14 mouse cellular contexts compared by ENCODE assay signal in the genomic region with DNA sequence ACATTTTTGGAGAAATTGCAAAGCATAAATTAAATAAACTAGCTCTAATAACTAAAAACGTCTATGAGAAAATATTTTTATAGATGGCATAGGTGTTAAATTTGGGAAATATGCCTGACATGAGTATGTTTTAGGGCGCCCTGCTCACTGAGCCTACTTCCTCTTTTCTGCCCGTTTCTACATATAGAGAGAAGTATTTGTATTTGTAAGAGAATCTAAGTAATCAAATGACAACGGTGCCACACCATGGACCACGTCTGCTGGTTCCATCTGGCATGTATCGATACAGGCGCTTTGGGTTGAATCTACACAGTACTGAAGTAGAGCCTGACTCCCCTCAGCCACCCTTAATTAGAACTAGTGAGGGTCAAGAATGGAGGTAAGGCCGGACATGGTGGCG.
"Had no signal": no experiment of that assay in that cellular context is flagged by ENCODE, and none has a peak within 500 bp of the region (broad histone marks: within the 10 kb centered on the region; RNA-seq: fewer than 3 reads in every experiment).

No protein-coding gene starts in this region.

- H3K27ac ChIP-seq: kidney, postnatal 0 days; limb, embryonic 12.5 days; limb, embryonic 15.5 days; liver, embryonic 14.5 days; midbrain, embryonic 10.5 days; midbrain, embryonic 13.5 days had no signal

- H3K27me3 ChIP-seq: limb, embryonic 12.5 days; limb, embryonic 15.5 days; midbrain, embryonic 13.5 days had no signal

- ATAC-seq: midbrain, embryonic 13.5 days; midbrain, embryonic 16.5 days had no signal

- H3K4me3 ChIP-seq: limb, embryonic 12.5 days; limb, embryonic 15.5 days; megakaryocyte, embryonic 14.5 days; midbrain, embryonic 10.5 days; midbrain, embryonic 13.5 days had no signal

- H3K36me3 ChIP-seq: limb, embryonic 12.5 days; limb, embryonic 15.5 days; midbrain, embryonic 10.5 days; midbrain, embryonic 13.5 days had no signal

- H3K9ac ChIP-seq: limb, embryonic 12.5 days; limb, embryonic 15.5 days; liver, embryonic 14.5 days; liver, postnatal 0 days; midbrain, embryonic 13.5 days had no signal

- H3K4me1 ChIP-seq: limb, embryonic 12.5 days; limb, embryonic 15.5 days; megakaryocyte, embryonic 14.5 days; midbrain, embryonic 10.5 days; midbrain, embryonic 13.5 days had no signal

- H3K4me2 ChIP-seq: limb, embryonic 12.5 days; limb, embryonic 15.5 days; liver, embryonic 11.5 days; midbrain, embryonic 13.5 days had no signal

- DNase-seq: kidney, postnatal 4 days; left cerebral cortex, postnatal 4 days; liver, postnatal 0 days; thymus, adult 18-20 months; thymus, postnatal 36 days had no signal

- H3K9me3 ChIP-seq: limb, embryonic 12.5 days; limb, embryonic 15.5 days; megakaryocyte, embryonic 14.5 days; midbrain, embryonic 10.5 days; midbrain, embryonic 13.5 days had no signal
